Mouse (Mus musculus) bone marrow, adult 2 months (tissue): ENCODE data around the gene Pakap.

ENCODE experiments used
- CTCF ChIP-seq: fragments of 200-500 bp; IDR thresholded peaks from 2 replicates; pipeline ENCODE4 v1.5.1; 2011; ENCODE audit warnings: low read length, control low read depth; ENCODE audit not compliant: control insufficient read depth, insufficient read depth
- POLR2A ChIP-seq: fragments of 200-500 bp; IDR thresholded peaks from 2 replicates; pipeline ENCODE4 v1.6.1; 2011; ENCODE audit warnings: low read depth, mild to moderate bottlenecking, control low read depth, low read length, borderline replicate concordance; ENCODE audit not compliant: control insufficient read depth

- no peak for TF ChIP-seq POLR2A
- no peak for TF ChIP-seq CTCF
Observed at GRCm38 (mm10) chr4:57916201-57916661, 348.3 kb downstream of the Pakap start, which contains the start of gene D630039A03Rik.
